Mouse (Mus musculus) A20 (cell line): ENCODE data around the gene Figla.

Experiments
- DNase-seq: peaks from one replicate; pipeline ENCODE4 v3.0.0-alpha.2; 2011; ENCODE audit warnings: low read depth, low spot score

Figla gene

GRCm38 (mm10) chr6:86069856-86070255, 53.9 kb downstream of the Figla start:
- DNase-seq = no peak

DNA sequence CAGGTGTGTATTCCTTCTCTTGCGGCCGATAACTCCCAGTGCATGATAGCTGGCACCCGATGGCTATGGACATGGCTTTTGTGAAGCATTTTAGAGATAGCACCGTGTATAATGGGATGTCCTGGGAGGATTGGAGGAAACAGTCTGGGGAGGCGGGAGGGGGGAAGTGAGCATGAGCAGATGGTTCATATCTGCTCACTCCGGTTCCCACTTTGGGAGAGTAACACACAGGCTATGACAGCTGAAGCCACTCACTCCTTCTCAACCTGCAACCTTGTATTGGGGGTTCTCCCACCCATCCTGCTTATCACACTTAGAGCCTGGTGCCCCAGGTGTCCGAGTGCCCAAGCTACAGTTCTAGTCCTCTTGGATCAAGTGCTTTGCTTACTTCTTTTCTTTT, 54.3 kb downstream of the Figla start:
- no peak for DNase-seq
